Mouse (Mus musculus) lung, adult 2 months (tissue): ENCODE measurements around the gene Slc26a3.

Experiments
- CTCF ChIP-seq: fragments of 200-500 bp; IDR thresholded peaks from 2 replicates; pipeline ENCODE4 v1.5.1; 2011; ENCODE audit warnings: mild to moderate bottlenecking, low read length, control low read depth; ENCODE audit not compliant: insufficient read depth
- POLR2A ChIP-seq: fragments of 200-500 bp; IDR thresholded peaks from 2 replicates; pipeline ENCODE4 v1.6.1; 2011; ENCODE audit warnings: low read depth, mild to moderate bottlenecking, control low read depth, low read length, borderline replicate concordance; ENCODE audit errors: extremely low read depth

DNA sequence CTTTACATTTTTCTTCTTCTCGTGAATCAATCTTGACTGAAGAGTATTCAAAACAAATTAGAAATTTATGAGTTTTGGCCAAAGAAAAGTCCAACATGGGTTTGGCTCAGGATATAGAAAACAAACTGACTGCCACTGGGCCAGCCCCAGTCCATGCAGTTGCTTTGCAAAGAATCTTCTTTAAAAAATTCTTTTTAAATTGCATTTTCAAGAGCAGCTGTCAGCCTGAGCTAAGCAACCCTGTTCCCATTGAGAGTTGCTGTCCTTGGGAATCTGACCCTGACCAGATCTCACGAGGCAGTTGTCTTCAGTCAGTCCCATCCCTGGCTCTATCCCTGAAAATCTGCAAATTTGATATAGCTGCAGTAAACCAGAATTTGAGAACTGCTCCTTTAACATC lies 8.2 kb upstream of the Slc26a3 start:
- no peak for TF ChIP-seq CTCF
- no peak for TF ChIP-seq POLR2A
